Mouse (Mus musculus) olfactory bulb, adult 2 months (tissue): ENCODE measurements at regions not wholly inside any gene's neighbourhood (a gene's known extent, or its start where the extent isn't known, plus 50 kb on each side); places are given as distances from the start of the nearest gene placed in this dataset.
"Not testable (repeated sequence)": the region's sequence is repeated elsewhere in the genome, so short reads cannot be mapped to it uniquely, and the experiment has no call there.

Source experiments
- H3K27ac ChIP-seq: fragments of 200-500 bp; 2 replicates; pipeline ENCODE4 v1.5.1; 2012; ENCODE audit warnings: low read depth, low read length; ENCODE audit not compliant: insufficient read depth
- H3K4me1 ChIP-seq: fragments of 200-500 bp; 2 replicates; pipeline ENCODE4 v1.6.1; 2012; ENCODE audit warnings: low read length; ENCODE audit not compliant: control insufficient read depth, insufficient read depth
- H3K4me3 ChIP-seq: fragments of 200-500 bp; 2 replicates; pipeline ENCODE4 v1.5.1; 2012; ENCODE audit warnings: mild to moderate bottlenecking, low read depth, low read length, moderate library complexity; ENCODE audit not compliant: insufficient read depth
- CTCF ChIP-seq: fragments of 200-500 bp; IDR thresholded peaks from 2 replicates; pipeline ENCODE4 v1.5.1; 2012; ENCODE audit warnings: low read depth, mild to moderate bottlenecking, low read length, moderate library complexity; ENCODE audit not compliant: insufficient read depth
- POLR2A ChIP-seq: fragments of 200-500 bp; IDR thresholded peaks from 2 replicates; pipeline ENCODE4 v1.6.1; 2012; ENCODE audit warnings: mild to moderate bottlenecking, low read depth, low read length, moderate library complexity; ENCODE audit not compliant: insufficient read depth
- whole genome bisulfite sequencing: fragments of 180-500 bp; shearing (Covaris S2); methylation state at CpG from one replicate; pipeline ENCODE4 v1.1.7; 2018; 5-methylcytosine and 5-hydroxymethylcytosine counted together

DNA sequence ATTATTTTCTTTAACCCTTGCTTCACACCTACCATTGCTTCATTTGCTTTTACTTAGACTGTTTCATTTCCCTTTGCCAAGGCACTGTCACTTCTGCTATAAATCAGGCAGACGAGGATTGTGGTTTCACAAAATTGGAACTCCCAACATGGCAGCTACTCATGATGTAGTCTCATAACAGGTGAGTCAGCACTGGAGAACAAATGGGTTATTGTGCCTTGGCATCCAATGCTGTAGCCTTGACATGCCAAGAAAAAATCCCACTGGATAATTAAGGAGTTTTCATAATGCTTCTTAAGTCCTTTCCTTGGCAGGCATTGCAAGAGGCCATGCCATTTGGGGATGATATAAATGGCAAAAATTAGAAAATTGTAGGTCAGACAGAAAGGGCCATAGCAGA is 73.1 kb upstream of the Emcn start:
- Histone ChIP-seq H3K4me1 (no peaks in the 10 kb centered on the region), H3K27ac (no peak overlapping the region), H3K4me3 (no peak overlapping the region)
- 82% methylated on average over 1 of the region's 1 CpGs for WGBS
- TF ChIP-seq CTCF, result no peak
- TF ChIP-seq POLR2A, result no peak

DNA sequence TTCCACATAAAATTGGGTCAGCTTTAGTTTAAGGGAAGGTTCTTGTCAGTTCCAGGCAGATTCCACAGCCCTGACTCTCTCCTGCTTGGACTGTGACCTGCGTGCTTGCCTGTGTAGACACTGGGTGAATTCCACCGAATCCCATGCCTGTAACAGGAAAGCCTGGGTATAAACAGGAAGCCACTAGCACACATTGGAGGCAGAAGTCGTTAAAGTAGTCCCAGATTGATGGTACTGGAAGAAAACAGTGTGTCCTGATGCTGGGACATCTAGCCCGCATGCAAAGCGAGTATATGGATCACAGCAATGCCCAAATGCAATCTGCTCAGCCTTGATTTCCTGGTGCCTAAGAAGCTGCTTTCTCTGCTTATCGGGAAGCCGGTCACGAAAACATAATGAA is 65.4 kb upstream of the Emcn start:
- WGBS, result 90% methylated on average over 8 of the region's 8 CpGs
- no peak for TF ChIP-seq CTCF
- TF ChIP-seq POLR2A, result no peak
- no peak overlapping the region for H3K27ac ChIP-seq

DNA sequence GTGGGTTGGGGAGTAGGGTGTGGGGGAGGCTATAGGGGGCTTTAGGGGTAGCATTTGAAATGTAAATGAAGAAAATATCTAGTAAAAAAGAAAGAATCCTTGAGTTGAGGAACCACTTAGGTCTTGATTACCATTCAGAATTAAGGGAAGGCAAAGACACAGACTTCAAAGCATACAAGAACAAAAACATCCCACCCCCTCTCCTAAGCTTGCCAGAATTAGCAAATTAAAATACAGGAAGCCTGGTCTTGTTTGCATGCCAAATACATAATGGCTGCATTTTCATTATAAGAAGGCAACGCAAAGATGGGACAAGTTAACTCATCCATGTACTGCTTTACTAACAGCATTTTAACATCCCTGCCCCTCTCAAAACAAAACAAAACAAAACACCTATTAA is 61.6 kb upstream of the Emcn start:
- no peak overlapping the region for H3K27ac ChIP-seq
- 46% methylated on average over 1 of the region's 1 CpGs for WGBS
- no peak for TF ChIP-seq CTCF
- TF ChIP-seq POLR2A, result no peak
- no peaks in the 10 kb centered on the region for H3K4me1 ChIP-seq
- H3K4me3 ChIP-seq, result no peak overlapping the region

More for the DNA sequence above, 65.4 kb upstream of the Emcn start:
- H3K4me3 ChIP-seq, result no peak overlapping the region
- no peaks in the 10 kb centered on the region for H3K4me1 ChIP-seq

DNA sequence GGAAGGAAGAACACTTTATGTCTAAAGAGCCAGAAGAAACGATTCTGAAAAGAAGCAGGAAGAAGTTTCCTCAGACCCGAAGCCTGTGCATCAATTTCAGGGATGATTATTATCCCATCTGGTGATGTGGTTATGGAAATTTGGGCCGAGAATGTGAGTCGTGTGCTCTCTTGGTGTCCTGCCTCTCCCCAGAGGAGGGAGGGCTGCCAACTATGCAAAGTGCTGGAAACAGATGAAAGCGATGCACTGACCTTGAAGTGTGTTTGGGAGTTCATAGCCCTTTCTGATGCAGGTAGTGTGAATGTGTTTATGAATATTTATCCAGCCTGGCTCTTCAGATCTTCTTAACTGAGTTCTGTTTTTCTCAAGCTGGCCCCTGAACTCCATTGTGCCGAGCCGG is 59.8 kb upstream of the Emcn start:
- 53% methylated on average over 7 of the region's 7 CpGs for WGBS
- Histone ChIP-seq H3K27ac (no peak overlapping the region), H3K4me1 (no peaks in the 10 kb centered on the region), H3K4me3 (no peak overlapping the region)
- no peak for TF ChIP-seq POLR2A
- TF ChIP-seq CTCF, result no peak

DNA sequence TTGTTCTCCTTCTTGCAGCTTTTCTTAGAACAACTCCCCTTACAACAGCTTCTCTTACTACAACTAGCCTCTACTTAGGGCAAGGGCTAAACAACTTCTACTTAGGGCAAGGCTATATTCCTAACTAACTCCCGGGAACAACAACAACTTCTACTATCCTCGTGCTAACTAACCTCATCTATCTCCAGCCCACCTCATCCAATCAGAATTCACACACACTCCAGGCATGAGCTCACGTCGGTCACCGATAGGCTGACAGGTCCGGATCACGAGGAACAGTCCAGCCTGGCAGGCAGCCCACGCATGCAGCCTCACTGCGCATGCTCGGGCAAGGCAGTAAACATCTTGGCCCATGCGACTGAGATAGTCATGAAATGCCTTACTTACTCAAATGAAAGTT is 53.3 kb upstream of the Emcn start:
- 95% methylated on average over 11 of the region's 11 CpGs for WGBS
- H3K4me3 ChIP-seq, H3K27ac ChIP-seq, H3K4me1 ChIP-seq: not testable (repeated sequence)

DNA sequence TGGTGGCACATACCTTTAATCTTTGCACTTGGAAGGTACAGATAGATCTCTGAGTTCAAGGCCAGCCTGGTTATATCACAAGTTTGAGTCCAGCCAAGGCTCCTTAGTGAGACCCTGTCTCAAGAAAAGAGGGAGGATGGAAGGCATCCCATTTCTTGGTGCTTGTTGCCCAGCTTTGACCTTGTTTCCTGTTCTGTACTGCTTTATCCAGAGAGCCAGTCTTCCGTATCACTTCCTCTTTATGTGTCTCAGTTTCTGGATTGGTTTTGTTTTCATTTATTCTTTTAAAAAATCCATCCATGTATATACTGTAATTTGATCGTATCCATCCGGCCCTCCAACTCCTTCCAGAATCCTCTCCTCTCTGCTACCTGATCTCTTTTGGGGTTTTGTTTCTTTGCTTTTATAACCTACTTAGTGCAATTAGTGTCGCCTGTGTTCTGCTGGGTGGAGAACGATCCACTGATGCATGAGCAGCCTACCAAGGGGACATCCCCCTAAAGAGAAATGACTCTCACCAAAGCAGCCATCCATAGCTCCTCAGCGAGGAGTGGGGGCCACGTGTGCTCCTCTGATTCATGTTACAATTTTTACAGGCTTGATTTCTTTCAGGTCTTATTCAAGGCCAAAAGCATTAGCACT is 52.4 kb upstream of the Emcn start:
- H3K27ac ChIP-seq, result no peak overlapping the region
- TF ChIP-seq CTCF, result no peak
- no peak for TF ChIP-seq POLR2A
- H3K4me3 ChIP-seq, result no peak overlapping the region
- H3K4me1 ChIP-seq, result no peaks in the 10 kb centered on the region
- whole genome bisulfite sequencing, result 87% methylated on average over 7 of the region's 7 CpGs

DNA sequence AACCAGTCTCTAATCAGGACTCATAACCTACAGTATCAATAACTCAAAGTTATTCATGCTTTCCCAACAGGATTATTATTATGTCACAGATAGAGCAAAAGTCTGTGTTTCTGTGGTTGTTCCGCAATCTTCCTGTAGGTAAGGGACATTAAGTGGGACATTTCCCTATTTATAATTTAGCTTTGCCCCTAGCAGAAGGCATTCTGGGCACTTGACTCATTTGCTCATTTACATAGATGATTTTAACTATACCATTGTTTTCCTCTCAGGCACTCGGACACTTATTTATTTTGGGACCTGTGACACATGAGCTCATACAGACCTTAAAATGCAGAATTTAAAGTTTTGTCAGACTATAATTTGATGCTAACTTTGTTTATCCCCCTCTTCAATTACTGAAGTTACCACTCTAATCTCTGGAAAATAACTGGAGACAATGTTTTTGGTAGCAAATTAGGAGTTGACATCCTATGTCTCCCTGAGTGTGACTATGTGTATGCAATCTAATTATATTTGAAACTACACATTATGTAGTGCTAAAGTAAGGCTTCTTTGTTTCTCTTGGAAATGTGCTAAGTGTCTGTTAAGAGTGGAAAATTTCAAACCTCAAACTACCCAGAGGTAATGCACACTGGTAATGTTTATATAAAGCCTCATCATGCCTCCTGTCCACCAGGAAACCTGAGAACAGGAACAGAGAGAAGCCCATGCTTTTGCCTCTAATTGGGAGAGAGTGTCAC is 51.8 kb upstream of the Emcn start:
- no peak for TF ChIP-seq CTCF
- TF ChIP-seq POLR2A, result no peak
- H3K4me1 ChIP-seq, result no peaks in the 10 kb centered on the region
- H3K27ac ChIP-seq, result no peak overlapping the region
- 61% methylated on average over 2 of the region's 2 CpGs for WGBS
- no peak overlapping the region for H3K4me3 ChIP-seq

DNA sequence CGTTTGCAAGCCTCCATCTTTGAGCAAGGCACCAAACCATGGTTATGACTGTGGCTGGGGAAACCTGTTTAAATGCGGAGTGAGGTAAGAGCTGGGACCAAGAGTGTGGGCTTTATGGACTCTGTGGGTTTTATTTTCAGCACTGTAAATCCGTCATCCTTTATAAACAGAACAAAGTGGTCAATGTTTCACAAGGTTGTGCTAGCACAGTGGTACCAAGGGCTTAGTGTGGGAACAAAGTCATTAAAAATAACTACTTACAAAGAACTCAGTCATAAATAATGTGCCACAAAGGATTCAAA is 51.2 kb upstream of the Emcn start:
- H3K4me3 ChIP-seq, result no peak overlapping the region
- H3K4me1 ChIP-seq, result no peaks in the 10 kb centered on the region
- TF ChIP-seq POLR2A, result no peak
- TF ChIP-seq CTCF, result no peak
- WGBS, result 56% methylated on average over 3 of the region's 3 CpGs
- H3K27ac ChIP-seq, result no peak overlapping the region
